Mouse (Mus musculus): ENCODE results near the gene Ank3.

DNA sequence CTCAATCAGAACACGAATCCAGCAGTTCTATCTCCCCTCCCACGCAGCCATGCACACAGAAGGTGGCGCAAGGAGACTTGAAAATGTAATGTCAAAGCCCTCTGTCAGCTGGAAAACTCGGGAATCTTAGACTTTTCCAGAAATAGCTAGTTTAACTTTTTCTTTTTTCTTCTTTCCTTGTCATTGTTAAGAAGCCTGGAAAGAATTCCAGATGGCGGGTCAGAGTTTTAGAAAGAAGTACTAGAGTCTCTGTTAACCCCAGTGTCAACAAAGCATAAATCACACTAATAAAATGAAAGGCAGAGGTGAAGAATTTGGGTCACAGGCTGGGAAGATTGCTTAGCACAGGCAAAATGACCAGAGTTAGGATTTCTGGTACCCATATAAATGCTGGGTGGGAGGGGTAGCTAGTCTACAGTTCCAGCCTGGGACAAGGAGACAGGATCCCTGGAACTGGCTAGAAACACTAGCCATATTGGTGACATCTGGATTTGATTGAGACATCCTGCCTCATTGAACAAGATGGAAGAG, 340.2 kb downstream of the Ank3 start:
- no peak for TF ChIP-seq CTCF (IDR thresholded peaks at IDR 0.05; ENCODE audit: extremely low read depth, insufficient read length, insufficient replicate concordance, low read depth, low read length)
- TF ChIP-seq POLR2A (IDR thresholded peaks at IDR 0.05; ENCODE audit: low read depth, low read length): no peak
